Mouse (Mus musculus) myocyte (in vitro differentiated cells): ENCODE measurements around the gene Srxn1.

Experiments
- MAX ChIP-seq: IDR thresholded peaks from one replicate; pipeline ENCODE4 v1.6.1; 2011; ENCODE audit warnings: low read depth, mild to moderate bottlenecking, control low read depth
- POLR2A ChIP-seq: IDR thresholded peaks from one replicate; pipeline ENCODE4 v1.6.1; 2011; ENCODE audit warnings: low read depth, mild to moderate bottlenecking, control low read depth, moderate library complexity; ENCODE audit not compliant: insufficient read length
- POLR2AphosphoS2 ChIP-seq: IDR thresholded peaks from one replicate; pipeline ENCODE4 v1.6.1; 2011; ENCODE audit warnings: low read depth, control low read depth; ENCODE audit not compliant: insufficient read length
- SRF ChIP-seq: IDR thresholded peaks from one replicate; pipeline ENCODE4 v1.6.1; 2011; ENCODE audit warnings: low read depth; ENCODE audit not compliant: control insufficient read depth, insufficient read length
- TCF12 ChIP-seq: IDR thresholded peaks from one replicate; pipeline ENCODE4 v1.6.1; 2011; ENCODE audit warnings: mild to moderate bottlenecking, control low read depth; ENCODE audit not compliant: poor library complexity, insufficient read depth, severe bottlenecking
- USF1 ChIP-seq: IDR thresholded peaks from one replicate; pipeline ENCODE4 v1.6.1; 2011; ENCODE audit warnings: low read depth, mild to moderate bottlenecking, control low read depth, moderate library complexity

DNA sequence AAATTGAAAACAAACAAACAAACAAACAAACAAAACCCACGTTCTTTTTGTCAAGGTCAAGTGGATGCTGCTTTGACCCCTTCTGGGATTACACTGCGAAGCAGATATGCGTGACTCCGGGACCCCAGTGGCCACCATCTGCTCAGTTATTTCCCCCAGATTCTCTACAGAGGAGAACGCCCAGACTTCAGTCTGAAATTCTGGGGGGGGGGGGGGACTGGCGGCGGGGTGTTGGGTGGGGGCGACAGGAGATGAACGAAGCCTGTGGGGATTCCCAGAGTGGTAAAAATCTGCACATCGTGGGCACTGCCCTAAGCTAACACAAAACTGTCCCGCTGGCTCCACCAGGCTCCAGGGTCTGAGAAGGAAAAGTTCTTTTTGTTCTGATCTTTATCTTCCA lies 37.3 kb downstream of the Srxn1 start:
- no peak for TF ChIP-seq TCF12
- TF ChIP-seq POLR2A = no peak
- no peak for TF ChIP-seq SRF
- no peak for TF ChIP-seq USF1
- no peak for TF ChIP-seq MAX
- TF ChIP-seq POLR2AphosphoS2 = no peak
